ENCODE assay signal across 9 mouse cellular contexts in genomic region chr17:3570876-3571275, GRCm38 (mm10). TPM values are rescaled to one million over a fixed set of nuclear protein-coding genes. Genes with fewer than 3 reads are reported as not detected.
A peak's percentile ranks its signal among the peaks of the same experiment; 100 is the strongest.
DNase-seq lines count a peak whose midpoint lies in the region; ATAC-seq and TF ChIP-seq lines count a peak whose summit lies in the region.
"Had no signal": no experiment of that assay in that cellular context is flagged by ENCODE, and none has a peak within 500 bp of the region (broad histone marks: within the 10 kb centered on the region; RNA-seq: fewer than 3 reads in every experiment).

No protein-coding gene starts in this region.

- dilution Hi-C loops in CH12.LX (cut with MboI; ENCODE audit: extremely low pct_ligation_motif_present, extremely low pct_unique_long_range_greater_than_20kb, low sequenced_read_pairs), result no loop called here

- H3K9ac ChIP-seq in CH12.LX (ENCODE audit: insufficient read depth, low read depth), result no peak overlapping the region
- no peak overlapping the region for H3K9ac ChIP-seq in embryonic facial prominence, embryonic 12.5 days
- H3K9ac ChIP-seq in kidney, postnatal 0 days (ENCODE audit: low read depth, low read length), result no peak overlapping the region
- H3K9ac ChIP-seq in liver, embryonic 14.5 days (replicated peaks), result no peak overlapping the region

- WGBS in embryonic facial prominence, embryonic 12.5 days, result 6% methylated on average over 12 of the region's 12 CpGs
- WGBS in heart, embryonic 10.5 days, result 7% methylated on average over 12 of the region's 12 CpGs
- WGBS in kidney, postnatal 0 days, result 4% methylated on average over 12 of the region's 12 CpGs
- WGBS in liver, embryonic 14.5 days (ENCODE audit: insufficient replicate concordance), result 5% methylated on average over 12 of the region's 12 CpGs

- no peaks in the 10 kb centered on the region for H3K79me2 ChIP-seq in CH12.LX (replicated peaks; ENCODE audit: control insufficient read depth, extremely low read depth, insufficient read depth, poor library complexity, severe bottlenecking)

- no peak for ATAC-seq in embryonic facial prominence, embryonic 12.5 days (ENCODE audit: insufficient number of reproducible peaks, insufficient read depth, low FRiP score, low TSS enrichment)
- ATAC-seq in kidney, postnatal 0 days (replicated peaks; ENCODE audit: low FRiP score, low read depth), result no peak
- ATAC-seq in liver, embryonic 14.5 days (ENCODE audit: insufficient read depth), result no peak

- H3K36me3 ChIP-seq in CH12.LX (replicated peaks in 1 of 2; ENCODE audit: control insufficient read depth in 1 of 2, insufficient read depth in 1 of 2, low read length in 1 of 2), result no peaks in the 10 kb centered on the region
- no peaks in the 10 kb centered on the region for H3K36me3 ChIP-seq in embryonic facial prominence, embryonic 12.5 days
- H3K36me3 ChIP-seq in heart, embryonic 10.5 days, result no peaks in the 10 kb centered on the region
- H3K36me3 ChIP-seq in kidney, postnatal 0 days (ENCODE audit: insufficient read depth, low read length), result no peaks in the 10 kb centered on the region
- no peaks in the 10 kb centered on the region for H3K36me3 ChIP-seq in liver, embryonic 14.5 days (replicated peaks; ENCODE audit: control insufficient read depth, insufficient read depth, low read depth)

- peak overlapping the region; percentile 99 for H3K4me2 ChIP-seq in CH12.LX (ENCODE audit: insufficient read depth, low read depth, poor library complexity, severe bottlenecking)
- peak overlapping the region; percentile 10; the same call in 1 of the 2 replicates for H3K4me2 ChIP-seq in embryonic facial prominence, embryonic 12.5 days (replicated peaks)
- H3K4me2 ChIP-seq in kidney, postnatal 0 days (ENCODE audit: low read length), result peak overlapping the region; percentile 25; the same call in 1 of the 2 replicates
- no peak overlapping the region for H3K4me2 ChIP-seq in liver, embryonic 14.5 days (ENCODE audit: low read depth)

- no peak for TF ChIP-seq EP300 in CH12.LX (IDR thresholded peaks at IDR 0.05; ENCODE audit: low read length)
- no peak for TF ChIP-seq EP300 in liver, embryonic 14.5 days (IDR thresholded peaks at IDR 0.05; ENCODE audit: low read depth)

- no peaks in the 10 kb centered on the region for H3K27me3 ChIP-seq in CH12.LX (replicated peaks)
- H3K27me3 ChIP-seq in embryonic facial prominence, embryonic 12.5 days, result no peaks in the 10 kb centered on the region
- H3K27me3 ChIP-seq in heart, embryonic 10.5 days (ENCODE audit: insufficient read depth, poor library complexity, severe bottlenecking), result no peaks in the 10 kb centered on the region
- no peaks in the 10 kb centered on the region for H3K27me3 ChIP-seq in kidney, postnatal 0 days (ENCODE audit: insufficient read depth, low read length)
- H3K27me3 ChIP-seq in liver, embryonic 14.5 days (ENCODE audit: control insufficient read depth, insufficient read depth, low read length), result no peaks in the 10 kb centered on the region

- H3K4me3 ChIP-seq in CH12.LX (replicated peaks in 1 of 3; ENCODE audit: low read depth in 2 of 3, low read length in 2 of 3, poor library complexity in 1 of 3), result no peak overlapping the region
- no peak overlapping the region for H3K4me3 ChIP-seq in embryonic facial prominence, embryonic 12.5 days
- H3K4me3 ChIP-seq in heart, embryonic 10.5 days, result peak overlapping the region; percentile 24; the same call in 1 of the 2 replicates
- H3K4me3 ChIP-seq in kidney, postnatal 0 days (replicated peaks; ENCODE audit: low read depth, low read length), result no peak overlapping the region
- no peak overlapping the region for H3K4me3 ChIP-seq in liver, embryonic 14.5 days (ENCODE audit: insufficient read depth in 1 of 2, low read depth in 2 of 2, low read length in 2 of 2)

- H3K4me1 ChIP-seq in CH12.LX (ENCODE audit: control insufficient read depth in 1 of 2, insufficient read depth in 2 of 2), result peaks cover 3 to 10% of the 10 kb centered on the region in 2 experiments; a peak in 3 of 4 replicates
- H3K4me1 ChIP-seq in embryonic facial prominence, embryonic 12.5 days, result no peaks in the 10 kb centered on the region
- no peaks in the 10 kb centered on the region for H3K4me1 ChIP-seq in heart, embryonic 10.5 days
- no peaks in the 10 kb centered on the region for H3K4me1 ChIP-seq in kidney, postnatal 0 days (replicated peaks; ENCODE audit: insufficient read depth, low read length)
- no peaks in the 10 kb centered on the region for H3K4me1 ChIP-seq in liver, embryonic 14.5 days (replicated peaks; ENCODE audit: control insufficient read depth in 2 of 2, insufficient read depth in 2 of 2, low read length in 1 of 2)

- peak; percentile 72 to 94 for TF ChIP-seq CTCF in CH12.LX (conservative IDR thresholded peaks at IDR 0.05 in 1 of 2, IDR thresholded peaks at IDR 0.05 in 1 of 2; ENCODE audit: low read depth in 2 of 2, low read length in 2 of 2)
- peak; percentile 97 for TF ChIP-seq CTCF in kidney, postnatal 0 days (IDR thresholded peaks at IDR 0.05; ENCODE audit: low read depth)
- peak; percentile 70 for TF ChIP-seq CTCF in liver, embryonic 14.5 days (IDR thresholded peaks at IDR 0.05; ENCODE audit: low read depth)

- H3K9me3 ChIP-seq in CH12.LX (replicated peaks; ENCODE audit: low read length), result no peaks in the 10 kb centered on the region
- no peaks in the 10 kb centered on the region for H3K9me3 ChIP-seq in embryonic facial prominence, embryonic 12.5 days
- no peaks in the 10 kb centered on the region for H3K9me3 ChIP-seq in heart, embryonic 10.5 days
- no peaks in the 10 kb centered on the region for H3K9me3 ChIP-seq in kidney, postnatal 0 days (replicated peaks; ENCODE audit: low read length)
- no peaks in the 10 kb centered on the region for H3K9me3 ChIP-seq in liver, embryonic 14.5 days (ENCODE audit: control insufficient read depth, low read length)

- DNase-seq in CH12.LX (ENCODE audit: extremely low read depth), result peak; percentile 65
- peak; percentile 88 for DNase-seq in adrenal gland, postnatal 10 days
- no peak for DNase-seq in heart, embryonic 10.5 days (ENCODE audit: low spot score)
- DNase-seq in kidney, postnatal 0 days (ENCODE audit: low spot score), result peak; percentile 90
- DNase-seq in liver, embryonic 14.5 days (ENCODE audit: low read depth in 3 of 3, low spot score in 3 of 3), result no peak
- peak; percentile 28 for DNase-seq in ovary, adult 18-20 months (ENCODE audit: low spot score)
- DNase-seq in urinary bladder, postnatal 25 days (ENCODE audit: low spot score), result peak; percentile 67

- TF ChIP-seq POLR2A in CH12.LX (IDR thresholded peaks at IDR 0.05; ENCODE audit: low read depth, low read length), result no peak

- in situ Hi-C loops in CH12.LX (cut with MboI; ENCODE audit: low pct_ligation_motif_present, low pct_unique_long_range_greater_than_20kb, low sequenced_read_pairs), result loop anchor here (10.0 kb wide), 1 partner anchor 224 kb away; no protein-coding TSS in a partner anchor

- H3K27ac ChIP-seq in CH12.LX (ENCODE audit: insufficient read depth, low read depth), result no peak overlapping the region
- no peak overlapping the region for H3K27ac ChIP-seq in embryonic facial prominence, embryonic 12.5 days
- H3K27ac ChIP-seq in heart, embryonic 10.5 days, result no peak overlapping the region
- no peak overlapping the region for H3K27ac ChIP-seq in kidney, postnatal 0 days
- H3K27ac ChIP-seq in liver, embryonic 14.5 days, result no peak overlapping the region
- H3K27ac ChIP-seq: macrophage had no signal

- TF ChIP-seq RAD21 in CH12.LX (IDR thresholded peaks at IDR 0.05; ENCODE audit: low read depth, low read length), result peak; percentile 96

TF ChIP-seq in CH12.LX, 34 proteins besides CTCF, POLR2A, EP300 and RAD21:
- no peak for TF ChIP-seq POLR2AphosphoS2 (IDR thresholded peaks at IDR 0.05; ENCODE audit: low read depth, low read length)
- TF ChIP-seq SMC3 (IDR thresholded peaks at IDR 0.05; ENCODE audit: low read depth, low read length), result peak; percentile 79
- TF ChIP-seq MYC (IDR thresholded peaks at IDR 0.05; ENCODE audit: low read depth, low read length), result no peak
- TF ChIP-seq USF2 (conservative IDR thresholded peaks at IDR 0.05; ENCODE audit: low read depth, low read length), result no peak
- TF ChIP-seq NELFE (IDR thresholded peaks at IDR 0.05; ENCODE audit: low read depth, low read length), result no peak
- peak; percentile 37 for TF ChIP-seq ZC3H11A (IDR thresholded peaks at IDR 0.05; ENCODE audit: low read depth, low read length)
- TF ChIP-seq CHD1 (IDR thresholded peaks at IDR 0.05; ENCODE audit: low read depth, low read length), result no peak
- TF ChIP-seq GABPA (IDR thresholded peaks at IDR 0.05; ENCODE audit: insufficient replicate concordance, low read depth, low read length), result no peak
- TF ChIP-seq ZNF384 (IDR thresholded peaks at IDR 0.05; ENCODE audit: low read depth, low read length), result peak; percentile 74

RNA-seq across cellular contexts. Expression of gene Tfb1m, which starts 13.3 kb away (rescaled TPM):
- total RNA-seq in CH12.LX (2012; rRNA removed), result 18.1 and 21.0 TPM in 2 replicates
- total RNA-seq in CH12.LX (2014; rRNA removed), result 45.0 and 46.8 TPM in 2 replicates
- polyA plus RNA-seq in CH12.LX (2012; ENCODE audit: insufficient read length, low read depth), result 29.2 and 29.4 TPM in 2 replicates
- 10 to 100 TPM; 12.0 to 15.0 TPM for total RNA-seq in adrenal gland, postnatal 10 days (2021)
- 17.3 and 17.6 TPM in 2 replicates for polyA plus RNA-seq in embryonic facial prominence, embryonic 12.5 days (2016; fragmentation: Nextera tagmentation; extraction: Ambion mirVana)
- 17.0 and 17.9 TPM in 2 replicates for polyA plus RNA-seq in heart, embryonic 10.5 days (2016; fragmentation: Nextera tagmentation; extraction: Ambion mirVana)
- polyA plus RNA-seq in kidney, postnatal 0 days (2015; fragmentation: Nextera tagmentation; extraction: Ambion mirVana), result 13.3 and 15.0 TPM in 2 replicates
- polyA plus RNA-seq in liver, embryonic 14.5 days (2012; rRNA removed), result 6.7 and 9.8 TPM in 2 replicates
- 12.9 and 13.4 TPM in 2 replicates for polyA plus RNA-seq in liver, embryonic 14.5 days (2014; fragmentation: Nextera tagmentation; extraction: Ambion mirVana)

RNA-seq across cellular contexts. Expression of gene Cldn20, which starts 38.5 kb away (rescaled TPM):
- total RNA-seq in CH12.LX (2012; rRNA removed), result 0.21 TPM in 1 of 2 replicates, not detected in the other
- total RNA-seq in CH12.LX (2014; rRNA removed), result not detected in 2 replicates
- 0.73 and 0.90 TPM in 2 replicates for polyA plus RNA-seq in CH12.LX (2012; ENCODE audit: insufficient read length, low read depth)
- not detected for total RNA-seq in adrenal gland, postnatal 10 days (2021)
- polyA plus RNA-seq in embryonic facial prominence, embryonic 12.5 days (2016; fragmentation: Nextera tagmentation; extraction: Ambion mirVana), result 0.35 and 0.37 TPM in 2 replicates
- polyA plus RNA-seq in heart, embryonic 10.5 days (2016; fragmentation: Nextera tagmentation; extraction: Ambion mirVana), result not detected in 2 replicates
- polyA plus RNA-seq in kidney, postnatal 0 days (2015; fragmentation: Nextera tagmentation; extraction: Ambion mirVana), result 0.25 TPM in 1 of 2 replicates, not detected in the other
- 0.09 and 0.13 TPM in 2 replicates for polyA plus RNA-seq in liver, embryonic 14.5 days (2012; rRNA removed)
- 0.61 TPM in 1 of 2 replicates, not detected in the other for polyA plus RNA-seq in liver, embryonic 14.5 days (2014; fragmentation: Nextera tagmentation; extraction: Ambion mirVana)
- polyA plus RNA-seq: macrophage had no signal

Comparison
In these comparisons a context has a peak if more than half of its experiments do, and no peak if none do; other contexts are left out.
1. DNase-seq: peak in CH12.LX (single experiment), adrenal gland, postnatal 10 days (single experiment), kidney, postnatal 0 days (single experiment), ovary, adult 18-20 months (single experiment) and urinary bladder, postnatal 25 days (single experiment); none in heart, embryonic 10.5 days (single experiment) and liver, embryonic 14.5 days (0 of 3).
2. Peak in every context shown above with its lines, with median percentiles within 50 percentile points of each other: CTCF ChIP-seq.